Mouse (Mus musculus) layer of hippocampus, postnatal 25 days (tissue): ENCODE data around the gene Cln6. TPM values are rescaled to one million over a fixed set of nuclear protein-coding genes. Genes with fewer than 3 reads are reported as not detected.
"Not testable (repeated sequence)": the region's sequence is repeated elsewhere in the genome, so short reads cannot be mapped to it uniquely, and the experiment has no call there.

ENCODE experiments used
- DNase-seq, 2 experiments: peaks; one replicate each; pipeline ENCODE4 v3.0.0; 2022; ENCODE audit warnings: mixed read lengths in 2 of 2, low spot score in 1 of 2; ENCODE audit errors: extremely low spot score in 1 of 2
- total RNA-seq, 2 experiments: library from RNA; stranded (reverse); gene quantifications; 2 replicates each; pipeline ENCODE4 v1.2.3; 2021

Cln6 gene
- total RNA-seq, 2 experiments from 2014 or later, result 11.4 to 13.4 TPM

DNA sequence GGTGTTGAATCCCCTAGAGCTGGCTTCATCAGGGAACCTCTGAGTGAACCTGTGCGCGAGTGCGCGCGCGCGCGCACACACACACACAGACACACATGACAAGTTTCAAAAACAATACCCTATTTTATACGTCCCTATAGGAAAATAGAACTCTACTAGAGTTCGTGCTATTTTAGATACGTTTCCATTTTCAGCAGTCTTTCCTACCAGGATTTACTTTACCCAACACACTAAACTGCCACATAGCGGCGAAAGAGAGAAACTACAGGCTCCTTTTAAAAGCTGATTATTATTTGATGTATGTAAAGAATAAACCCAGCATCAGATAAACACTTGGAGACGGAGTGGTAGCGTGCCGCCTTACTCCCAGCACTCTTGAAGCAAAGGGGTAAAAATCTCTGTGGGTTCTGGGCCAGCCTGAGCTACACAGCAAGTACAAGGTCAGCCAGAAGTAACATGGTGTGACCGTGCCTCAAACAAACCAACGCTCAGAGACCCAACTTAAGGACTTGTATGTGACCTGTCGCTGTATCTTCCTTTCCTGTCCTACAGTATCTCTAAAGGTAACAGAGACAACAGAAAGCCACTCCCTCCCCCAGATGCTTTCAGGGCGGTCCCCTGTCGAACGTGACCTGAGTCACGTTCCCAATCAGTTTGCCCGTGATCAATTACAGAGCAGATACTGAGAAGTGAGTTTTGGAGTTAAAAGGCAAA, 10.5 kb upstream of the Cln6 start:
- no peak for DNase-seq

DNA sequence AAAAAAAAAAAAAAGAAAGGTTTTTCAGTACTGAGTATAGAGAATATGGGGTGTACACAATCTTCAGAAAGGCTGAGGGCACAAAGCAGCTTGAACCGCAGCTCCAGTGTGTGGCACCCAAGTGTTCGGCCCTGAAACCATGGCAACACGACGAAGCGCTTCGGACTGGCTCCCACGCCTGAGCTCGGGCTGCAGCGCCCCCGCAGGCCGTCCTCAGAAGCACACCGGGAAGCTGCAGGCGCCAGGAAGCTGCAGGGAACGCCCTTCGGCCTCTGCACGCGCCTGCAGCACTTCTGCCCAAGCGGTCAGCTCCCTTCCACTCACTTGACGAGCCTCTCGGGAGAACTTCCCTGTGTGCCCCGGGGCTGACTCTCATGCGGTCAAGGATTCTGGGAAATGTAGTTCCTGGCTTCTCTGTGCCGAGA, 9.9 kb upstream of the Cln6 start:
- peak; percentile 90 for DNase-seq

DNA sequence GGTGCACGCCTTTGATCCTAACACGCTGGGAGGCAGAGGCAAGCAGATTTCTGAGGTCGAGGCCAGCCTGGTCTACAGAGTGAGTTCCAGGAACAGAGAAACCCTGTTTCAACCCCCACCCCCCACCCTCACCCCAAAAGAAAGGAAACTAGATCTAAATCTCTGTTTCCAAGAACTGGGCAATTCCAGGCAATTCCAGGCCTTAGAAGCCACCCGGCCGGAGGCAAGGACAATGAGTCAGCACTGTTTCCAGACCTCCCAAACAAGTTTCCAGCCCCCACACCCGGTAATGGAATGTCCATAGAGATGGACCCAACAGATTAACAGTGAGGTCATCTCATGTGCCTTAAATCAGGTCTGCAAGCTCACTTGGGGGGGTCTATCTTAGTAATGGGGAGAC, 8.7 kb upstream of the Cln6 start:
- DNase-seq, result no peak

DNA sequence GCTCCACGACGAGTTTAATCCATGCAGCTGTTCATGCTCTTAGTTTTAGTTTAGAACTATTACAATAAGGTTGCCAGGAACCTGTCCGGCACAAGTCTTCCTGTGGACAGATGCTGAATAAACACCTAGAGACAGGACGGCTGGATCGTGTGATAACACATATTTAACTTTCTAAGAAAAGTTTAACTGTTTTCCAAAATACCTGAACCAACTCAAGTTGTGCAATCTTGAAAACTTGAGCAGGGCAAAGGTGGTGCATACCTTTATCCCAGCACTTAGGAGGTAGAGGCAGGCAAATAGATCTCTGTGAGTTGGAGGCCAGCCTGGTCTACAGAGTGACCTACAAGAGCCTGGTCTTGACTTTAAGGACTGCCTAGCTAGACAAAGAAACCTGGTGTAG, 3.7 kb upstream of the Cln6 start:
- DNase-seq, result no peak

DNA sequence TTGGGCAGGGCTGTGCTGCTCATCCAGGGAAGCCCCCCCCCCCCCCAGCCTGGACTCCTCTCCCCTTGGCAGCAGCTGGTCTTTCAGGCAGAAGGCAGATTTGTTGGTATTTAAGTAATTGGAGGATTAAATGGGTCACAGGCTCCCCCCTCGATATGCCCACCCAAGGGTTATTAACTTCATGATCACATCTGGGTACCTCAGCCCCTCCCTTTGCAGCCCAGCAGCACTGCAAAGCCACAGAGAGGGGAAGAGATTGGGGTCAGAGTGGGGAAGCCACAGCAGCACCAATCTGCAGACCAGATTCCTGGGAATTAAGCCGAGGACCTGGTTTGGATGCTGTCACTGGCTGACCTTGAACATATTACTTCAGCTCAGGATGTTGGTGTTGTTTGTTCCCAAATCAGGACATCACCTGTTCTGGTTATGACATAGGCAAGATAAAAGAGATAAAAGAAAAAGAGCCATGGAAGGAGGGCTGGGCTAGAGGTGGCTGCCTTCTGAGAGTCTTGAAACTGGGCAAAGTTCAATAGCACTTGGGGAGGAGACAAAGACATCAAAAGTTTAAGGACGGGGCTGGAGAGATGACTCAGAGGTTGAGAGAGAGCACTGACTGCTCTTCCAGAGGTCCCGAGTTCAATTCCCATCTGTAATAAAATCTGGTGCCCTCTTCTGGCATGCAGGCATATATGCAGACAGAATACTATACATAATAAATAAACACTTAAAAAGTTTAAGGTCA, 2.7 kb upstream of the Cln6 start:
- no peak for DNase-seq

DNA sequence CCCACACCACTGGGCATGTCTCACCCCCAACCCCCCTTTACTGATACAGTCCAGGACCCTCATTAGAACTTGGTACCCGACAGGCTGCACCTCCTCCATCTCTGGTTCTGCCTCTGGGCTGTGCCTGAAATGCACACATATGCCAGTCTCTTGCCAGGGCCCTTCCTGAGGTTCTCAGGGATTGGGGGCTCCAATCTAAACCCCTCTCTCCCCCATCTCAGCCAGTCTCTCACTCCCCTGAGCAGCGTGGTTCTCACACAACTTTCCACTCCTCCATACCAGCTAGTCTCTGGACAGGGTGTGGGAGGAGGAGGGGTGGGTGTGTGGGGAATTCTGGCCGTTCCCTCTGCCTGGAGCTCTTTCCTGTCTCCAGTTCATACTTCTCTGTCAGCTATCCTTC, 974 bp upstream of the Cln6 start:
- no peak for DNase-seq

DNA sequence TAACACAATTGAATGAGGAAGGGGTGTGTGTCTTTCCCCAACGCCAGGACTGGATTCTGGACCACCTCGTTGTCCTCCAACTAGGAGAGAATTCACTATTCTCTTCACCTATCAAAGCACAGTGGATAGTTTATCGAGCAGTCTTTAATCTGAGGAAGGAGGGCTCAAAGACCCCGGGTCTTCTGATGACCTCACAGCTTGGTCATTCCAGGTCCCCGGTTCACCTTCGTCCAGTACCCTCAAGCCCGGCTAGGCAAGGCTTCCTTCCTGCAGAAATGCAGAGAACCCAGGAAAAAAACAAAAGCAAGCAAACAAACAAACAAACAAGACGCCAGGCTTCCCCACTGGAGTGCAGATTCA, 459 bp upstream of the Cln6 start:
- no peak for DNase-seq

DNA sequence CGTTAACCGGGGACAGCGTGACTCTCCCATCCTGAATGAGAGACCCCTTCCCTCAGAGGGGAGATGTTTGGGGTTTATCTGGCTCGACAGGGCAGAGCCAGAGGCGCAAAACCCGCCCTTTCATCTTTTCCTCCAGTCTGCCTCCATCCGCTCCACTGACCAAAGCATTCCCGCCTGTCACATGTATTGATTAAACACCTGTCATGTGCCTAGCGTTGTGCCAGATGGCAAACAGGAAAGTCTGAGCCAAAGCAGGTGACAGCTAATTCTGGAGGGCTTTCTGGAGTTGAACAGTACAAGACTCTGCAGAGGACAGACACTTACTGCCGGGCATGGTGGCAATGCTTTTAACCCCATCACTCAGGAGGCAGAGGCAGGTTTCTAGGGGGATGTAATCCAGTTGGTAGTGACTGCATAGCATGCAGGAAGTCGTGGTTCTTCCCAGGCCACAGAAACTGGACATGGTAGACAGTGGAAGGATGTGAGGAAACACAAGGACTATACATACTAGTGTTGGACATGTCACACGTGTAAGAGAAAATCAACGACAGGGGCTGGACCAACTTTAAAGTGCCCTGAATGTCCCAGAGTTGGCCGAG, 686 bp downstream of the Cln6 start:
- peak in 1 of 2 experiments; percentile 15 for DNase-seq

DNA sequence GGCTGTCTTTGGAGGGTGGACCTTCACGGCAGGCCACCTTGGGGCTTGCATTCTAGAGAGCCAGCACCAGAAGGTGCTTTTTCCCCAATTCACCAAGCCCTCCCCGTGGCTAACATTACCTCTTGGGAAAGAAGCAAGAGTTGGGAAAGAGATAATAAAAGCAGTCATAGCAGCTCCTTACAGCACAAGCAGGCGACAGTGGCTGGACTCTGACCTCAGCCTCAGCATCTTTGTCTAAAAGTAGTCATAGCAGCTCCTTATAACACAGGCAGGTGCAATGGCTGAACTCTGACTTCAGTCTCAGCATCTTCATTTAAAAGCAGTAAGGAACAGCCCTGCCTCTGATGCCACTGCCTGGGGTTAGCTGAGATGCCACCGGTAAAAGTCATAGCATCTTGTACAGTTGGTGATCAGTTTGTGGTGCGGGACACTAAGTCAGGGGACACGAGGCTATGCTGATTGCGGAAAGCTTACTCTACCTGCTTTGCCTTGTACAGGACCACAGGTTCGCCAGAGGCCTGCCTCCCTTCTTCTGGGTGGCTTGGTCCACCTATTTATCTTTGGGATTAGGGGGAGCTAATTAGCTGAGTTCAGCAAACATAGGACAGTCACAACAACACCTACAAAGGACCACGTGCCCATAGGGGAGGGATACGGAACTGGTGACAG, 4.9 kb downstream of the Cln6 start:
- no peak for DNase-seq

DNA sequence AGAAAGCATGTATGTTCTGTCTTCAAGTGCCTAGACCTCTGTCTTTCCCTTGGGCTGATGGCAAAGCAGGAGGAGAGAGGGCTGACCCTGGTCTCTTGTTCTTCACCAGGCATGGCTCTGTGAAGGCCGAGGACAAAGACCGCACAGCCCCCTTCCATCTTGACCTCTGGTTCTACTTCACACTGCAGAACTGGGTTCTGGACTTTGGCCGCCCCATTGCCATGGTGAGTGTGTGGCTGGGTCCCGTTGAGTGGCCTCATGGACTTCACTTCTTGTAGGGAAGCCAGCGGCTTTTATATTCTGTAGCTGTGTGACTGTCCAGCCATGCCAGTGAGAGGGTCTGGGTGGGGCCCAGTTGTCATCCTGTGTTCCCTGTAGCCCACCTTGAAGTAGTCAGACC, 5.9 kb downstream of the Cln6 start:
- no peak for DNase-seq

DNA sequence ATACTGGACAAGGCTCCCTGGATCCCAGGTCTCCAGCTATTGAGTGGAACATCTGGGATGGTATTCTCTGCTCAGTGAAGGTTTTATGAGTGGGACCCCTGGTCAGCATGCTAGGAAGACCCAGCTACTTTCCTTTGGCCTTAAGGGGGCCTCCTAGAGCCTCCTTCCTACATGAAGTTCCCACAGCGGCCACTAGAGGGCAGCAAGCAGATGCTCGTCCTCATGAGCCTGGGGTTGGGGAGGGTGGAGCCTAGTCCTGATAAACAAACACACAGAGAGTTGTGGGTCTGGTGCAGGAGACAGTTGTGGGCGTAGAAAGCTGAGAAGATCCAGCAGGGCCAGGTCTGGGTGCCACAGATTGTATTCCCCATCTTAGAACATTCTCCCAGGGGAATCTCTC, 9.1 kb downstream of the Cln6 start:
- DNase-seq, result peak; percentile 87 to 99

DNA sequence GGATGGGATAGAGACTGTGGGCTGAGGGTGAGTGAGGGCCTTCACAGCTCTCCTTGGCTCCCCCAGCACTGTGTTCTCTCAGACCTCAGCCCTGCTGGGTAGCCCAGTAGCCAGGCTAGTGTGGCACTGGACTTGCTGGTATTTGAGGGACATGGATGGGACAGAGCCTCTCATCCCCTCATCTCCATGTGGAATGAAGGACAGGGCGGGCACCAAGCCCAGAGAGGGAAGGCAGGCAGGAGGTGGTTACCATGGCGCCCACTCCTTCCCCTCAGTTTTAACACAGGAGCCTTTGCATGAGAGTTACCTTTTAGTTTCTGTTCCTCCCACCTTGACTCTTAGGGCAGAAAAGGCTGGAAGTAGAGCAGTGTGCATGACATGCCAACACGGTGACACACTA, 10.1 kb downstream of the Cln6 start:
- DNase-seq, result no peak

DNA sequence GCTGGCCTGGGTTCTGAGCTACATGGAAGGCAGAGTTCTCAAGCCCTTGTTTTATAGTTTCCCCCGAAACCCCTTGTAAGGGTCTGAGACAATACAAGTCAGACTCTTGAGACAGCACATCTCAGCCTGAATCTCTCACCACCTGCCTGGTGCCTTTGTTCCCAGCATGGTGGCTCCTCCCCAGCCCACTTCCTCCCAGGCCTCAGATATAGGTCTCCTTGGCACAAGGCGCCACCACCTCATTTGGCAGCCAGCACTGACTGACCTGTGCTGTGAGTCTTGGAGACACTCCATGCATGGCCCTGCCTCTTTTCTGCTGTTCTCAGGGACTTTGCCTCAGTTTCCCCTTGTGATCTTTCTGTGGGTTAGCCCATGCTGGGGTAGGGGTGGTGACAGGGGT, 13.0 kb downstream of the Cln6 start:
- no peak for DNase-seq

DNA sequence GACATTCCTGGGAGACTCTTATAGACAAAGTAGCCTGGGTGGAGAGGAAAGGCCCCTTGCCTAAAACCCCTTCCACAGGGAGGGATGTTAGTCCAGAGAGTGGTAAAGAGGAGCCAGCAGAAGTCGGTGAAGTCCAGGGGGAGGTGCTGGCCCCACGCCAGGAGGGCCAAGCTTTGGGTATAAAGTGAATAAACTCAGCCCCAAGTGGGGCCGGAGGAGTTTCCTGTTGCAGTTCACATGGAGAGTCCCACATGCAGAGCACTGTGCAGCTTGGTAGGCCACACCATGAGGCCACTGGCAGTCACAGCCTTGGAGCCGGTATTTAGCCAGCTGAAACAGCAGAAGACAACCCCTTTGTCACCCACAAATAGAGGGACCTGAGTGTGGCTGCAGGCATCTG, 15.9 kb downstream of the Cln6 start:
- no peak for DNase-seq

DNA sequence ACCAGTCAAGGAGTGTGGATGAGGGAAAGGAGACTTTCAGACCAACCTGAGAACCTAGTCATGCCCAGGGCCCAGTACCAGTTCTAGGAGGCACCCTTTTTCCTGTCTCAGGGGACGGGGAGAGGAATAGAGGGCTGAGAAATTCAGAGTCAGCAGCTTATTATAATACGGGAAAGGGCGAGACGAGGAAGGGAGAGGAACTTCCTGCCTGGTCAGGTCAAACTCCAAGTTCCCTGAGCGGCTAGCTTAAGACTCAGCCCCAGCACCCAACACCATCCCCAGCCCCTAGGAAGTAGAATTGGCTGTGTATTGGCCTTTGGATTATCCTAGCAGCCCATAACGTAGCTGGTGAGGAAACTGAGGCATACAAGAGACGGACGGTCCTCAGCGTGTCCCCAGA, 18.6 kb downstream of the Cln6 start:
- no peak for DNase-seq

DNA sequence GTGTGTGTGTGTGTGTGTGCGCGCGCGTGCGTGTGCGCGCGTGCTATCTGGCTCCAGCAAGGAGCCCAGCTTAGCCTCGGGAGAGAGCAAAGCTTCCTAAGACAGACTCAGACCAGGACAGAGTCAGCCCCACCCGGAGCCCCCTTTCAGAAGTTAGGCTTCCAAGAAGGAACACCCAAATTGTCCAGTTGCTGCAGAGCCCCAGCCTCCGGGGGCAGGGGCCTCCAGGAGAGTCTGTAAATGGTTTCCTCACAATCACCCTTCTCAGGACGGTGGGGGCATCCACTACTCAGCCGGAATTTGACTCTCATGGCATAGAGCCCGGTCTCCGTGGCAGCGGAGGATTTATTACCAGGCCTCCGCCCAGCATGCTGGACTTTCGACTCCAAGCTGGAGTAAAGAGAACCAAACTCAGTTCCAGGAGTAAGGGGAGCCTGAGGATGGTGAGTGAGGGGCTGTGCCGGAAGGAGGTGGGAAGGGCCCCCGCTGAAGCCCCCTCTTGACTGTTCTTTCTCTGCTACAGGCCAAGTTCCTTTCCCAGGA, 19.2 kb downstream of the Cln6 start, which contains the start of gene Calml4:
TSS of gene Calml4 (plus strand) at position 362 of the 543 bp plus-strand sequence.
- no peak for DNase-seq

DNA sequence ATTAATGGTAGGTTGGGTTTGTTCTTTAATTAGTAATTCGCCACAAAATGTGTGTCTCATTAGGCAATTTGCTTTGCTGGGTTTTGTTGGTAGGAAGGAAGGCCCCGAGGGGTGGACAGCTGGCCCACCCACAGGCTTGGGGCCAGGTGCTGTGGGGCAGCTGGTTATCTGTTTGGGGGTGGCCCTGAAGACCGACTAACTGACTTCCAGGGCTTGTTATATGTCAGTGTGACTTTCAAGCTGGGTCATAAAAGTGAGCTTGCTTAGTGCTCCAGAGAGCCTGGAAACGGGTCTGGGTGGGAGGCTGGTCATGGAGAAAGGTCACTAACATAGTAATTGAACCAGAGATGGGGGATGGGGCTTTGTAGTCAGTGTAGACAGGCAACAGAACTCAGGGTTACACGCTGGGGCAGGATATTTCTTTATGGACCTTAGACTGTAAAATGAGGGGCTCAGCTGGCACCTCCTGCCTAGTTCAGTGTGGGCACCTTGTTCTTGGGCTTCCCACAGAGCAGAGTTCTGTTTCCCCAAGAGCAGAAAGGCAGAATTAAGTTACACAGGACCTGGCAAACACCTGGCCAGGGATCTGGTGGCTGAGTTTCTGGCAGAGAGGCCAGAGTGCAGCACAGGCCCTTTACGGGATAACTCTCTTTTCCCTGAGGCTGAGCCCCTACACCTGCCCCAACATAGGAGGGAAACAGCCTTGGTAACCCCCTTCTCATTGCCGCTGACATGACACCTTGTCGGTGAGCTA, 19.9 kb downstream of the Cln6 start:
- DNase-seq, result no peak

DNA sequence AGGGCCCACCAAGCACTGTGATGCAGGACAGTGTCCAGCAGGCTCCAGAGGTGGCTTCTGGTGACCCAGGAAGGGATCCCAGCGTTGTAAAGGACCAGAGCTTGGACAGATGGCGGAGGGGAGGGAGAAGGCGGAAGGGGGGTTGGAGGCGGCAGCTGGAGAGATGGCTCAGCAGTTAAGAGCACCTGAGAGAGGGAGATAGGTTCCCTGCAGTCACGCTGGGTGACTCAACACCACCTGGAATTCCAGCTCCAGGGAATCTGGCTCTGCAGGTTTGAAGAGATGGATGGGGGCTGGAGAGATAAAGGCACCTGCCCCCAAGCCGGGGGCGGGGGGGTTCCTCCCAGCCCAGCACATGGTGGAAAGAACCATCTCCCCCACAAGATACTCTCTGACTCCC, 21.5 kb downstream of the Cln6 start:
- not testable (repeated sequence) for DNase-seq

DNA sequence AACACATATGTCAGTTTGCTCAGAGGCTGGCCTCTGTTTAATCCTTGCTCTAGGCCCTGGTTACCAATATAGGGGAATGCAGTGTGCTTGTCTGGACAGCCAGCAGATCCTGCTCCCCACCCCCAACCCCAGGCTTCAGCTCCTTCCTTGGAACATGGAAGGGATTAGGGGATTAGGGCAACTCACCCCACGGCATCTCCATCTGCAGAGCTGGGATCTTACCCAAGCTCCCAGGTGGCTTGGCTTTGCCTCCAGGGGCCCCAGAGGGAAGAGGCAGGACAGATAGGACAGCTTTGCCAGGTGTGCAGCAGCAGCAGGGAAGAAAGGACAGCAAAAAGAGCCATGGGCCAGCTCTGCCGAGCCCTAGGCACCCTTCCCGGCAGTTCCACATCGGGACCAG, 22.3 kb downstream of the Cln6 start:
- DNase-seq, result no peak

DNA sequence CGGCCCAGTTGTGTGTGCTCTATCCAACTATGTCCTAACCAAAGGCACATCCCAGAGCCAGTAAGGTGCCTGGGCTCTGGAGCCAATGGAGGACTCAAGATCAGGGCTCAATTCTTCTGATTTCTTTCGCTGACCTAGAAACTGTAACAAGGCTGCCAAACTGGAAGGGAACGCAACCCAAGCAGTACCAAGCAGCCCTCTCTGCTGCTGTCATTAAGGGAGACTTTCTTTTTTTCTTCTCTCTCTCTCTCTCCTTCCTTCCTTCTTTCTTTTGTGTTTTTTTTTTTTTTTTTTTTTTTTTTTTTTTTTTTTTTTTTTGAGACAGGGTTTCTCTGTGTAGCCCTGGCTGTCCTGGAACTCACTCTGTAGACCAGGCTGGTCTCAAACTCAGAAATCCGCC, 30.7 kb downstream of the Cln6 start:
- DNase-seq, result not testable (repeated sequence)
